Mouse (Mus musculus) heart, embryonic 11.5 days (tissue): ENCODE results near the gene Hmcn1. TPM values are rescaled to one million over a fixed set of nuclear protein-coding genes. Genes with fewer than 3 reads are reported as not detected.

Experiments
- ATAC-seq: fragments of 200-750 bp; cut with Nextera tagmentation; replicated peaks from 2 replicates; pipeline ENCODE4 v1.8.0; 2017; ENCODE audit warnings: moderate library complexity; ENCODE audit not compliant: insufficient number of reproducible peaks, low FRiP score, low TSS enrichment
- H3K27ac ChIP-seq: fragments of 300-500 bp; sonication (generic); 2 replicates; pipeline ENCODE4 v1.5.1; 2014; ENCODE audit warnings: mild to moderate bottlenecking, low read depth, low read length
- H3K27me3 ChIP-seq: fragments of 300-500 bp; sonication (generic); 2 replicates; pipeline ENCODE4 v1.6.1; 2014; ENCODE audit warnings: mild to moderate bottlenecking, low read length, mixed read lengths; ENCODE audit not compliant: control insufficient read depth, insufficient read depth
- H3K36me3 ChIP-seq: fragments of 300-500 bp; sonication (generic); 2 replicates; pipeline ENCODE4 v1.6.1; 2014; ENCODE audit warnings: mild to moderate bottlenecking, low read length, moderate library complexity, mixed read lengths; ENCODE audit not compliant: control insufficient read depth, insufficient read depth
- H3K4me1 ChIP-seq: fragments of 300-500 bp; sonication (generic); 2 replicates; pipeline ENCODE4 v1.6.1; 2014; ENCODE audit warnings: low read length; ENCODE audit not compliant: control insufficient read depth, insufficient read depth
- H3K4me2 ChIP-seq: fragments of 300-500 bp; sonication (generic); 2 replicates; pipeline ENCODE4 v1.6.1; 2014; ENCODE audit warnings: mild to moderate bottlenecking, moderate library complexity
- H3K4me3 ChIP-seq: fragments of 300-500 bp; sonication (generic); 2 replicates; pipeline ENCODE4 v1.5.1; 2014; ENCODE audit warnings: low read depth, low read length
- H3K9ac ChIP-seq: fragments of 300-500 bp; sonication (generic); 2 replicates; pipeline ENCODE4 v1.6.1; 2014; ENCODE audit warnings: mild to moderate bottlenecking, low read depth, low read length, moderate library complexity
- H3K9me3 ChIP-seq: fragments of 300-500 bp; sonication (generic); replicated peaks from 2 replicates; pipeline ENCODE4 v1.6.1; 2016; ENCODE audit warnings: low read length; ENCODE audit not compliant: control insufficient read depth
- WGBS: fragments of 180-500 bp; shearing (Covaris S2); extraction: QIAGEN DNeasy Blood & Tissue Kit; methylation state at CpG from one replicate; pipeline ENCODE4 v1.1.7; 2014; ENCODE audit not compliant: insufficient replicate concordance; 5-methylcytosine and 5-hydroxymethylcytosine counted together
- polyA plus RNA-seq: library from polyadenylated mRNA; unstranded; fragments of >200 nt; fragmentation: Nextera tagmentation; extraction: Ambion mirVana; gene quantifications from 2 replicates; pipeline ENCODE4 v1.2.1, GENCODE M21; 2014

Hmcn1 gene
- polyA plus RNA-seq, 1 experiment from 2014 or later, result 24.8 TPM

DNA sequence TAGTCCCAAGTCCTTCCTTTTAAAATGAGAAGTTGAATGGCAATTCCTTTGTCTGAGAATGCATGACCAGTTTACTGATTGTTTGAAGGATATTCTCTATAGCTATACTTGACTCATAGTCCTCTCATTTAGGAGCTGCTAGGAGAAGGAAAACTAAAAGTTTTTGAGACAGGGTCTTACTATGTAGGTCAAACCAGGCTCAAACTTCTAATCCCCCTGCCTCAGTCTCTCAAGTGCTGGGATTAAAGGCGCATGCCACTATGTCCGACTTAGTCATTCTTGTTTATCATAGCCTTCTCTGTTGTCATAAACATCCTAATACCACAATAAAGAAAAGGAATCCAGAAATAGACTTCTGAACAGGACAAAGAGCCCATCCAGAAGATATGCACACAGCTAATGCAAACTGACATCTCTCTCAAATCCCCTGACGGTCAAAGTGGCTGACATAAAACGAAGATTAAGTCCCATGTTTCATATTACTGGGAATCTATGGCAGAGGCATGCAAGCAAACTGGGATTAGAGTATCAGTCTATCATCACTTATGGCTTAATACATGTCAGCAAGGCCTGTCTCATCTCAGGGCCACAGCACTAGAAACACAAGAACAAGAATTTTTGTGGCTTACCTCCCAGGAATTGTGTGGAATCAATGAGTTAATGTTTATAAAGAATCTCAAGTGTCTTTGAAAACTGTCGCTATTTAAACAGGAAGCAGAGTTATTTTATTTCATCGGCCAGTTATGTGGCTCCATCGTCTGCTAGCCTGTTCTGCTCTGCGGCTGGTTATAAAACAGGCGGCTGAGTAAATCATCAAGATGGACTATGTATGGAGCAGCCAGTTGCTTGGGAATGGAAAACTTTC is 188.8 kb downstream of the Hmcn1 start:
- no peak overlapping the region for H3K9ac ChIP-seq
- no peak overlapping the region for H3K27ac ChIP-seq
- H3K36me3 ChIP-seq, result 0 out of 2 replicates have a peak, but pooled peaks cover 4% of the 10 kb centered on the region
- ATAC-seq, result no peak
- H3K4me2 ChIP-seq, result no peak overlapping the region
- 64% methylated on average over 9 of the region's 9 CpGs for WGBS
- no peaks in the 10 kb centered on the region for H3K27me3 ChIP-seq
- H3K9me3 ChIP-seq, result no peaks in the 10 kb centered on the region
- no peaks in the 10 kb centered on the region for H3K4me1 ChIP-seq
- H3K4me3 ChIP-seq, result no peak overlapping the region

GRCm38 (mm10) chr1:150802642-150803041 is 190.6 kb downstream of the Hmcn1 start:
- H3K9ac ChIP-seq, result no peak overlapping the region
- no peak overlapping the region for H3K27ac ChIP-seq
- no peak overlapping the region for H3K4me2 ChIP-seq
- ATAC-seq, result no peak
- WGBS, result 81% methylated on average over 12 of the region's 12 CpGs
- no peaks in the 10 kb centered on the region for H3K27me3 ChIP-seq
- H3K9me3 ChIP-seq, result no peaks in the 10 kb centered on the region
- H3K36me3 ChIP-seq, result 0 out of 2 replicates have a peak, but pooled peaks cover 7% of the 10 kb centered on the region
- H3K4me3 ChIP-seq, result no peak overlapping the region
- H3K4me1 ChIP-seq, result no peaks in the 10 kb centered on the region

GRCm38 (mm10) chr1:150800611-150801263 is 192.5 kb downstream of the Hmcn1 start:
- Histone ChIP-seq H3K36me3 (0 out of 2 replicates have a peak, but pooled peaks cover 7% of the 10 kb centered on the region), H3K4me2 (no peak overlapping the region)

GRCm38 (mm10) chr1:150798651-150799050 is 194.6 kb downstream of the Hmcn1 start:
- ATAC-seq, result no peak
- H3K9ac ChIP-seq, result no peak overlapping the region
- 75% methylated on average over 5 of the region's 5 CpGs for WGBS
- H3K27me3 ChIP-seq, result no peaks in the 10 kb centered on the region
- H3K4me1 ChIP-seq, result no peaks in the 10 kb centered on the region
- H3K4me2 ChIP-seq, result no peak overlapping the region
- no peak overlapping the region for H3K4me3 ChIP-seq
- H3K36me3 ChIP-seq, result 0 out of 2 replicates have a peak, but pooled peaks cover 7% of the 10 kb centered on the region
- no peak overlapping the region for H3K27ac ChIP-seq
- H3K9me3 ChIP-seq, result no peaks in the 10 kb centered on the region

More at GRCm38 (mm10) chr1:150800611-150801263, 192.5 kb downstream of the Hmcn1 start:
- Histone ChIP-seq H3K4me1 (no peaks in the 10 kb centered on the region), H3K4me3 (no peak overlapping the region), H3K9me3 (no peaks in the 10 kb centered on the region), H3K27me3 (no peaks in the 10 kb centered on the region), H3K27ac (no peak overlapping the region), H3K9ac (no peak overlapping the region)
- 79% methylated on average over 8 of the region's 8 CpGs for WGBS
- ATAC-seq, result no peak

GRCm38 (mm10) chr1:150786746-150787145 is 206.5 kb downstream of the Hmcn1 start:
- WGBS, result 61% methylated on average over 6 of the region's 6 CpGs
- no peak overlapping the region for H3K4me3 ChIP-seq
- H3K36me3 ChIP-seq, result no peaks in the 10 kb centered on the region

GRCm38 (mm10) chr1:150783070-150783842 is 210.0 kb downstream of the Hmcn1 start:
- Histone ChIP-seq H3K9me3 (no peaks in the 10 kb centered on the region), H3K27ac (no peak overlapping the region), H3K4me1 (no peaks in the 10 kb centered on the region), H3K9ac (no peak overlapping the region), H3K4me2 (no peak overlapping the region), H3K36me3 (no peaks in the 10 kb centered on the region), H3K27me3 (no peaks in the 10 kb centered on the region), H3K4me3 (no peak overlapping the region)
- no peak for ATAC-seq
- 79% methylated on average over 15 of the region's 15 CpGs for WGBS

More at GRCm38 (mm10) chr1:150786746-150787145, 206.5 kb downstream of the Hmcn1 start:
- no peak for ATAC-seq
- no peak overlapping the region for H3K4me2 ChIP-seq
- H3K27me3 ChIP-seq, result no peaks in the 10 kb centered on the region
- no peak overlapping the region for H3K9ac ChIP-seq
- no peak overlapping the region for H3K27ac ChIP-seq
- H3K4me1 ChIP-seq, result no peaks in the 10 kb centered on the region
- no peaks in the 10 kb centered on the region for H3K9me3 ChIP-seq

GRCm38 (mm10) chr1:150779902-150780301 is 213.3 kb downstream of the Hmcn1 start:
- no peaks in the 10 kb centered on the region for H3K36me3 ChIP-seq
- no peak overlapping the region for H3K27ac ChIP-seq
- H3K9ac ChIP-seq, result no peak overlapping the region
- H3K4me3 ChIP-seq, result no peak overlapping the region
- no peak overlapping the region for H3K4me2 ChIP-seq
- 23% methylated on average over 2 of the region's 2 CpGs for WGBS
- no peaks in the 10 kb centered on the region for H3K9me3 ChIP-seq
- no peaks in the 10 kb centered on the region for H3K27me3 ChIP-seq
- no peak for ATAC-seq
- no peaks in the 10 kb centered on the region for H3K4me1 ChIP-seq

- Histone ChIP-seq H3K9ac (no peak overlapping the region), H3K4me1 (no peaks in the 10 kb centered on the region), H3K4me2 (no peak overlapping the region), H3K27ac (no peak overlapping the region), H3K9me3 (no peaks in the 10 kb centered on the region), H3K4me3 (no peak overlapping the region), H3K27me3 (no peaks in the 10 kb centered on the region), H3K36me3 (no peaks in the 10 kb centered on the region; the same call in 1 of the 2 replicates)
- no peak for ATAC-seq
These were observed 216.5 kb downstream of the Hmcn1 start for GRCm38 (mm10) chr1:150776741-150777140.
